Mouse (Mus musculus) ES-E14 (cell line): ENCODE measurements at regions not wholly inside any gene's neighbourhood (a gene's known extent, or its start where the extent isn't known, plus 50 kb on each side); places are given as distances from the start of the nearest gene placed in this dataset.

Source experiments
- DNase-seq: peaks from one replicate; pipeline ENCODE4 v3.0.0-alpha.2; 2013; ENCODE audit warnings: low read depth, low spot score
- H3K27ac ChIP-seq: 2 replicates; pipeline ENCODE4 v1.5.1; 2012; ENCODE audit warnings: low read depth, mild to moderate bottlenecking, low read length, moderate library complexity, mixed read lengths; ENCODE audit not compliant: poor library complexity, insufficient read depth, severe bottlenecking
- H3K36me3 ChIP-seq: 2 replicates; pipeline ENCODE4 v1.6.1; 2012; ENCODE audit warnings: mild to moderate bottlenecking, low read length, moderate library complexity, mixed read lengths; ENCODE audit not compliant: control insufficient read depth, poor library complexity, insufficient read depth, severe bottlenecking
- H3K4me1 ChIP-seq, 2 experiments: fragments of 150-350 bp in 1 of 2; sonication (generic) in 1 of 2; 2 replicates each; pipeline ENCODE4 v1.6.1; 2012; ENCODE audit warnings: low read length in 2 of 2, mild to moderate bottlenecking in 1 of 2, mixed read lengths in 1 of 2; ENCODE audit not compliant: control insufficient read depth in 2 of 2, insufficient read depth in 2 of 2, poor library complexity in 1 of 2
- H3K4me3 ChIP-seq, 2 experiments: fragments of 150-350 bp in 1 of 2; sonication (generic) in 1 of 2; 2 replicates each; pipeline ENCODE4 v1.5.1; 2012; ENCODE audit warnings: low read length in 2 of 2, low read depth in 1 of 2, mild to moderate bottlenecking in 1 of 2, mixed read lengths in 1 of 2; ENCODE audit not compliant: insufficient read depth in 1 of 2, poor library complexity in 1 of 2, severe bottlenecking in 1 of 2
- H3K9ac ChIP-seq: 2 replicates; pipeline ENCODE4 v1.6.1; 2012; ENCODE audit warnings: low read depth, mild to moderate bottlenecking, low read length, mixed read lengths; ENCODE audit not compliant: poor library complexity, insufficient read depth, severe bottlenecking
- H3K9me3 ChIP-seq: fragments of 150-350 bp; sonication (generic); 2 replicates; pipeline ENCODE4 v1.6.1; 2012; ENCODE audit warnings: low read depth, mild to moderate bottlenecking, low read length; ENCODE audit not compliant: control insufficient read depth, insufficient read depth
- CHD2 ChIP-seq: IDR thresholded peaks from 2 replicates; pipeline ENCODE4 v1.6.1; 2014; ENCODE audit warnings: mild to moderate bottlenecking, low read depth, low read length, inconsistent platforms
- HCFC1 ChIP-seq: IDR thresholded peaks from 2 replicates; pipeline ENCODE4 v1.6.1; 2012; ENCODE audit warnings: low read length, inconsistent platforms, borderline replicate concordance; ENCODE audit not compliant: insufficient read depth
- MAFK ChIP-seq: IDR thresholded peaks from 2 replicates; pipeline ENCODE4 v1.6.1; 2014; ENCODE audit warnings: mild to moderate bottlenecking, low read depth, low read length, inconsistent platforms; ENCODE audit not compliant: insufficient read depth
- ZC3H11A ChIP-seq: IDR thresholded peaks from 2 replicates; pipeline ENCODE4 v1.6.1; 2012; ENCODE audit warnings: low read depth, mild to moderate bottlenecking, inconsistent platforms, low read length, borderline replicate concordance
- ZNF384 ChIP-seq: IDR thresholded peaks from 2 replicates; pipeline ENCODE4 v1.6.1; 2012; ENCODE audit warnings: low read depth, low read length, inconsistent platforms
- in situ Hi-C, 2 experiments: fragments of 600-800 bp; cut with MboI; formaldehyde crosslinking; loops; one replicate each; pipeline ENCODE4 v1.15.1; 2025; ENCODE audit warnings: low sequenced_read_pairs in 2 of 2, inconsistent platforms in 1 of 2; ENCODE audit not compliant: unreplicated experiment in 2 of 2

GRCm38 (mm10) chr7:113010150-113010549, 56.4 kb downstream of the Rassf10 start:
- Histone ChIP-seq H3K36me3 (no peaks in the 10 kb centered on the region), H3K9me3 (no peaks in the 10 kb centered on the region), H3K4me3 (no peak overlapping the region), H3K4me1 (peaks cover 0 to 2% of the 10 kb centered on the region in 2 experiments; a peak in 1 of 4 replicates), H3K27ac (no peak overlapping the region), H3K9ac (no peak overlapping the region)
- no peak for DNase-seq
- in situ Hi-C loops, result no loop called here
- TF ChIP-seq HCFC1 (no peak), MAFK (peak; percentile 92), CHD2 (no peak)

- in situ Hi-C loops, result no loop called here
Measured at GRCm38 (mm10) chr7:113017092-113017755, 63.5 kb downstream of the Rassf10 start.

GRCm38 (mm10) chr7:113021412-113021811, 67.7 kb downstream of the Rassf10 start:
- H3K9ac ChIP-seq, result no peak overlapping the region
- TF ChIP-seq HCFC1 (no peak), MAFK (no peak), ZNF384 (no peak), ZC3H11A (no peak), CHD2 (no peak)
- peaks cover 16 to 30% of the 10 kb centered on the region in 2 experiments for H3K4me1 ChIP-seq
- no peak for DNase-seq
- in situ Hi-C loops, result no loop called here
- no peaks in the 10 kb centered on the region for H3K36me3 ChIP-seq
- no peak overlapping the region for H3K4me3 ChIP-seq
- no peaks in the 10 kb centered on the region for H3K9me3 ChIP-seq
- H3K27ac ChIP-seq, result no peak overlapping the region

More at GRCm38 (mm10) chr7:113017092-113017755, 63.5 kb downstream of the Rassf10 start:
- no peak overlapping the region for H3K4me3 ChIP-seq
- no peaks in the 10 kb centered on the region for H3K9me3 ChIP-seq
- peaks cover 10 to 26% of the 10 kb centered on the region in 2 experiments for H3K4me1 ChIP-seq
- H3K9ac ChIP-seq, result no peak overlapping the region
- no peaks in the 10 kb centered on the region for H3K36me3 ChIP-seq
- TF ChIP-seq ZC3H11A, result no peak
- TF ChIP-seq CHD2, result no peak
- no peak for TF ChIP-seq ZNF384
- TF ChIP-seq MAFK, result no peak
- no peak for TF ChIP-seq HCFC1
- no peak overlapping the region for H3K27ac ChIP-seq
- DNase-seq, result no peak

GRCm38 (mm10) chr7:113022516-113022915, 68.8 kb downstream of the Rassf10 start:
- no peak overlapping the region for H3K27ac ChIP-seq
- no peaks in the 10 kb centered on the region for H3K9me3 ChIP-seq
- in situ Hi-C loops, result no loop called here
- H3K36me3 ChIP-seq, result no peaks in the 10 kb centered on the region
- no peak overlapping the region for H3K4me3 ChIP-seq
- H3K4me1 ChIP-seq, result peaks cover 13 to 27% of the 10 kb centered on the region in 2 experiments; a peak in 3 of 4 replicates
- TF ChIP-seq ZC3H11A (no peak), MAFK (no peak), HCFC1 (no peak), CHD2 (no peak), ZNF384 (no peak)
- H3K9ac ChIP-seq, result no peak overlapping the region
- no peak for DNase-seq

GRCm38 (mm10) chr7:113025758-113026157, 72.0 kb downstream of the Rassf10 start:
- in situ Hi-C loops, result no loop called here
- Histone ChIP-seq H3K4me1 (peaks cover 11 to 23% of the 10 kb centered on the region in 2 experiments; a peak in 3 of 4 replicates), H3K27ac (no peak overlapping the region), H3K9me3 (no peaks in the 10 kb centered on the region), H3K36me3 (no peaks in the 10 kb centered on the region), H3K9ac (no peak overlapping the region), H3K4me3 (no peak overlapping the region)
- no peak for DNase-seq
- peak; percentile 97 for TF ChIP-seq MAFK
- TF ChIP-seq ZNF384, result no peak
